Mouse (Mus musculus) liver, adult 2 months (tissue): ENCODE results near the gene Rab11a. TPM values are rescaled to one million over a fixed set of nuclear protein-coding genes. Genes with fewer than 3 reads are reported as not detected.

Experiments used
- DNase-seq: peaks from one replicate; pipeline ENCODE4 v3.0.0-alpha.2; 2011; ENCODE audit warnings: low read depth, low spot score; ENCODE audit errors: extremely low read depth
- H3K27ac ChIP-seq: fragments of 200-500 bp; replicated peaks from 2 replicates; pipeline ENCODE4 v1.5.1; 2012; ENCODE audit warnings: low read depth, mild to moderate bottlenecking, control low read depth, inconsistent platforms, low read length; ENCODE audit not compliant: insufficient read depth
- H3K27me3 ChIP-seq: fragments of 200-500 bp; 2 replicates; pipeline ENCODE4 v1.6.1; 2012; ENCODE audit warnings: mild to moderate bottlenecking, moderate library complexity, low read length, inconsistent platforms; ENCODE audit not compliant: control insufficient read depth, insufficient read depth
- H3K36me3 ChIP-seq: fragments of 200-500 bp; 2 replicates; pipeline ENCODE4 v1.6.1; 2012; ENCODE audit warnings: low read length, inconsistent platforms; ENCODE audit not compliant: control insufficient read depth, insufficient read depth
- H3K4me1 ChIP-seq: fragments of 200-500 bp; 2 replicates; pipeline ENCODE4 v1.6.1; 2011; ENCODE audit warnings: low read length; ENCODE audit not compliant: control insufficient read depth, insufficient read depth
- H3K4me3 ChIP-seq: fragments of 200-500 bp; 2 replicates; pipeline ENCODE4 v1.5.1; 2011; ENCODE audit warnings: low read depth, mild to moderate bottlenecking, control low read depth, low read length, moderate library complexity; ENCODE audit not compliant: insufficient read depth
- H3K79me2 ChIP-seq: fragments of 200-500 bp; 2 replicates; pipeline ENCODE4 v1.6.1; 2012; ENCODE audit warnings: inconsistent platforms, mild to moderate bottlenecking, low read length, moderate library complexity; ENCODE audit not compliant: control insufficient read depth, insufficient read depth
- H3K9ac ChIP-seq: fragments of 200-500 bp; 2 replicates; pipeline ENCODE4 v1.6.1; 2012; ENCODE audit warnings: low read depth, mild to moderate bottlenecking, control low read depth, inconsistent platforms, low read length
- CTCF ChIP-seq: fragments of 200-500 bp; IDR thresholded peaks from 2 replicates; pipeline ENCODE4 v1.5.1; 2011; ENCODE audit warnings: low read depth, low read length, control low read depth
- POLR2A ChIP-seq: fragments of 200-500 bp; IDR thresholded peaks from 2 replicates; pipeline ENCODE4 v1.6.1; 2011; ENCODE audit warnings: low read length, control low read depth; ENCODE audit not compliant: insufficient read depth; ENCODE audit errors: extremely low read depth
- WGBS: fragments of 180-500 bp; shearing (Covaris S2); methylation state at CpG from one replicate; pipeline ENCODE4 v1.1.7; 2018; 5-methylcytosine and 5-hydroxymethylcytosine counted together
- polyA plus RNA-seq: library from polyadenylated mRNA; depleted of rRNA; stranded (reverse); fragments of >200 nt; gene quantifications from 2 replicates; pipeline ENCODE4 v1.2.3, GENCODE M21; 2012
- total RNA-seq: library from RNA; depleted of rRNA; stranded (reverse); fragments of >200 nt; gene quantifications from 2 replicates; pipeline ENCODE4 v1.2.3, GENCODE M21; 2014

Rab11a gene
- total and polyA plus RNA-seq, 2 experiments: 57.7 to 81.2 TPM

DNA sequence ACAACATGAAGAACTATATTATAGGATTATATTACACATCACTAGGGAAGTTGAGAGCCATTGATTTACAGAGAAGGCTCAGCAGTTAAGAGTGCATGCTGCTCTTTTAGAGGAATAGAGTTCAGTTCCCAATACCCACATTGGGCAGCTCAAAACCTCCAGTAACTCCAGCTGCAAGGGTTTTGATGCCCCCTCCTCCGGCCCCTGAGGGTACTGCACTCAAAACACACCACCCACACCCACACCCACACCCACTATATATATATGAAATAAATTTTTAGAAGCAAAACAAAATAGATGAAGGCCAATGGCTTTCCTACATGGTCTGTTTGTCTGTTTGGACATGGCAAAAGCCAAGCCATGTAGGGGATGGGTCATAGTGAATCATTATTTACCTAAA lies 40.6 kb upstream of the Rab11a start:
- WGBS: 100% methylated on average over 1 of the region's 1 CpGs
- H3K9ac ChIP-seq: no peak overlapping the region
- DNase-seq: no peak
- TF ChIP-seq CTCF: no peak
- TF ChIP-seq POLR2A: no peak
- H3K4me3 ChIP-seq: no peak overlapping the region
- H3K79me2 ChIP-seq: no peaks in the 10 kb centered on the region
- H3K4me1 ChIP-seq: peaks cover 5% of the 10 kb centered on the region; the same call in 1 of the 2 replicates
- no peaks in the 10 kb centered on the region for H3K27me3 ChIP-seq
- H3K27ac ChIP-seq: no peak overlapping the region
- H3K36me3 ChIP-seq: no peaks in the 10 kb centered on the region

DNA sequence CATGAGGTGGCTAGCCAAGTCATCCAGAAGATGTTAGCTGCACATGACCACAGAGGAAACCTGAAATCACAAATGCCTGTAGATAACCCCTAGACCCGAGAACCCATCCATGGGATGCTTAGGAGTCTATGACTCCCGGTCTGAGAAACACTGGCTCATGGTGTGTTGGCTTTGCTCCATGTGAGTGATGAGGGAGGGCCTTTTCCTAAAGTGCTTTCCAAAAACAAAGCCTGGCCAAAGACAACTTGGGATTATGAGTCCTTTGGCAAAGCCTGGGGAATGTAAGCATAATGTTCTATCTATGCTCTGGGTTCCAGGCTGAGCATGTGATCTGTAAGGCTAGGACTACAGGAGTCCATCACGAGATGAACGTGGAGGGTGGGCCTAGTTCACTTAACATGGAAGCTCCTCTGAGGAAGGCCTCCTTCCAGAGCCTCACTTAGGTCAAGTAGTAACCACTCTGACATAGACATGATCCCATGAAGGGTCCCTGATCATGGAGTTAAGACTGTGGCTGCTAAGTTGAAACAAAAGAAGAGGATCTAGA lies 40.0 kb upstream of the Rab11a start:
- Histone ChIP-seq H3K4me1 (peaks cover 5% of the 10 kb centered on the region; the same call in 1 of the 2 replicates), H3K9ac (no peak overlapping the region), H3K27me3 (no peaks in the 10 kb centered on the region), H3K27ac (no peak overlapping the region), H3K79me2 (no peaks in the 10 kb centered on the region), H3K4me3 (no peak overlapping the region), H3K36me3 (no peaks in the 10 kb centered on the region)
- TF ChIP-seq POLR2A (no peak), CTCF (no peak)
- DNase-seq: no peak
- 81% methylated on average over 4 of the region's 4 CpGs for WGBS

DNA sequence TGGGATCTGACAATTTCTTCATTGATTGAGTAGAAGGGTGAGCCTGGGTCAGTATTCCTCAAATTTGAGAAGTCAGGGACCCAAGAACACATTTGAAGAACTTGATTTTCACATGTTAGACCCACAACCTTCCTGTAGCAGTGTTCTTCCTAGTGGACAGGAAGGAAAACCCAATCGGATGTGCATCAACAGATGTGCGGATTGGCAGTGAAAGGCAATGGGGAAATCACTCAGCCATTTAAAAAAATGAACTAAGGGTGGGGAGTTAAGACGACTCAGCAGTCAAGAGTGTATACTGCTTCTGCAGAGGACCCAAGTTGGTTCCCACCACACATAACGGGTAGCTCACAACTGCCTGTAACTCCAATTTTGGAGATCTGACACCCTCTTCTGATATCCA lies 37.9 kb upstream of the Rab11a start:
- no peak overlapping the region for H3K27ac ChIP-seq
- WGBS: 66% methylated on average over 4 of the region's 4 CpGs
- H3K4me3 ChIP-seq: no peak overlapping the region
- DNase-seq: no peak
- H3K4me1 ChIP-seq: peaks cover 8% of the 10 kb centered on the region
- H3K36me3 ChIP-seq: no peaks in the 10 kb centered on the region
- no peak overlapping the region for H3K9ac ChIP-seq
- no peaks in the 10 kb centered on the region for H3K27me3 ChIP-seq
- TF ChIP-seq CTCF: no peak
- H3K79me2 ChIP-seq: no peaks in the 10 kb centered on the region

DNA sequence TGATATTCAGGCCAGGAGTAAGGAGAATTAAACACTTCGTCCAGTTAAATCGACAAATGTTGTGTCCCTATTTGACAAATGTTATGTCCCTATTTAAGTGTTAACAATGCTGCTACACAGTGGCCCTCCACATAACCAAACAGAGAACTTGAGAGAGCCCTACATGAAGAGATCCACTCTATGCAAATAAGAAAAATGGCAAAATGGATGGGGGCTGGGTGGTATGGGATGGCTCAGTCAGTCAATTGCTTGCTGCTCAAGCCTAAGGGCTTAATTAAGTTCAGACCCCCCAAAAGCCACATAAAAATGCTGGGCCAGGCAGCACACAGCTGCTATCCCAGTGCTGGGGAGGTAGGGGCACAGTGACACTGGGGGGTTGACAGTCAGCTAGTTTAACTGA lies 37.3 kb upstream of the Rab11a start:
- H3K27ac ChIP-seq: no peak overlapping the region
- 29% methylated on average over 2 of the region's 2 CpGs for WGBS
- H3K79me2 ChIP-seq: no peaks in the 10 kb centered on the region
- H3K4me1 ChIP-seq: peaks cover 8% of the 10 kb centered on the region
- no peak overlapping the region for H3K4me3 ChIP-seq
- DNase-seq: no peak
- H3K27me3 ChIP-seq: no peaks in the 10 kb centered on the region
- H3K9ac ChIP-seq: no peak overlapping the region
- no peaks in the 10 kb centered on the region for H3K36me3 ChIP-seq
- TF ChIP-seq CTCF (no peak), POLR2A (no peak)

DNA sequence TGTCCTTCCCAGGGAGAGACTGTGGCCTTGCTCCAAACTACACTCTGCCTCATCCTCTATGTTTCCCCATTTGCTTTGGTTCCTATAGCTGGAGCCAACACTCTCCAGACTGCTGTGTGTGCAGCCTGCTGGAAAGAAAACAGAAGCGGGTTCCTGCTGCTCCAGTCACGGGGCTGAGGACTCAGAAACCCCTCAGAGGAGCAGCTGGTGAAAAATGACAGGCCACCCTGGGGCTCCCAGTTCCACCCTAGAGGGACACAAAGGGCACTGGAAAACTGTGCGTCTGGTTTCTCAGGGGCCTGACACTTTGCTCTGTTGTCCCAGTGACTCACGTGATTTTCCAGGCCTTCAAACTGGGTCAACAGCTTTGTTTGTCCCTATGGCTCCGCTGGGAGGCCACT lies 36.9 kb upstream of the Rab11a start:
- Histone ChIP-seq H3K9ac (no peak overlapping the region), H3K79me2 (no peaks in the 10 kb centered on the region), H3K36me3 (no peaks in the 10 kb centered on the region), H3K27me3 (no peaks in the 10 kb centered on the region), H3K27ac (peak overlapping the region; percentile 34), H3K4me3 (no peak overlapping the region), H3K4me1 (peaks cover 8% of the 10 kb centered on the region)
- TF ChIP-seq CTCF (no peak), POLR2A (no peak)
- 16% methylated on average over 5 of the region's 5 CpGs for WGBS
- DNase-seq: peak; percentile 94

DNA sequence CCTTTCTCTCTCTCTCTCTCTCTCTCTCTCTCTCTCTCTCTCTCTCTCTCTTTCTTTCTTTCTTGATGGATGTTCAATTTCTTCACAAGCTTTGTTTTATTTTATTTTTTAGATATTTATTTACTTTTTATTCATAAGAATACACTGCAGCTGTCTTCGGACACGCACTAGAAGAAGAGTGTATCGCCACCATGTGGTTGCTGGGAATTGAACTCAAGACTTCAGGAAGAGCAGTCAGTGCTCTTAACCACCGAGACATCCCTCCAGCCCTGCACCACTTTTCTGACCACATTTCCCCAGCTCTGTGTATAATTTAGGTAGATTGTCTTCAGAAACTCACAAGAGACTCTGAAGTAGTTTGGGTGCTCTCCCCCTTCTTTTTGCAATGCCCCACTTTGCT lies 36.4 kb upstream of the Rab11a start:
- Histone ChIP-seq H3K9ac (no peak overlapping the region), H3K27me3 (no peaks in the 10 kb centered on the region), H3K79me2 (no peaks in the 10 kb centered on the region), H3K4me1 (peaks cover 8% of the 10 kb centered on the region), H3K4me3 (no peak overlapping the region), H3K27ac (no peak overlapping the region), H3K36me3 (no peaks in the 10 kb centered on the region)
- 60% methylated on average over 4 of the region's 4 CpGs for WGBS
- no peak for DNase-seq
- TF ChIP-seq CTCF (0 out of 2 replicates have a peak, but pooled peaks have one; percentile 5), POLR2A (no peak)
